Mouse (Mus musculus): ENCODE measurements at regions not wholly inside any gene's neighbourhood (a gene's known extent, or its start where the extent isn't known, plus 50 kb on each side); places are given as distances from the start of the nearest gene placed in this dataset.

DNA sequence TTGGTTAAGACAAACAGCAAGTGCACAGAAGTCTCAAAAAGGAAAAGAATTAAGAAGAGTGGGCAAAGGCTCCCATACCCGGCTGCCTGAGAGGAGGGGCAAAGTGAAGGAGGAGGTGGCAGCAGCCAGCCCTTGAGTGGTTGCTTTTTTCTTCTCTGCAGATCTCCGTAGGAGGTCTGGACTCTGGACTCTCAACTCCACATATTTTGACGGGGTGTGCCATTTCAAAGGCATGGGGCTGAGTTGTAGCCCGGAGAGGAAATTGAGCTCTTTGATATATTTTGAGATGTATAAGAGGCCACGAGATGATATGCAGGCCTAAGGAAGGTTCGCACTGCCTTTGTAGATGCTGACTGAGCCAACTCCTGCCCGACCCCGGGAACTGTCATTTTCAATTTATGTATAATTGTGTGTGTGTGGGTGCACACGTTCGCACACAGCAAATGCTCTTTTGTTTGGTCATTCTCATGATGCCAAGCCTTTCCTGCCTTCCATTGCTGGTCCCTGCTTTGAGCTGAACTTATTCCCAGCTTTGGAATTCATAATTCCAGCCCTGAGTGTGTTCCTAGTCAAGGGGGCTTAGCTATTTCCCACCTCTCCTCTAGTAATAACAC, 56.4 kb downstream of the Cxcr4 start:
- Histone ChIP-seq H3K9me3 (ENCODE audit: control insufficient read depth, low read length) (no peaks in the 10 kb centered on the region), H3K27me3 (ENCODE audit: control insufficient read depth, insufficient read depth, low read length) (no peaks in the 10 kb centered on the region), H3K4me3 (ENCODE audit: low read depth, low read length) (no peak overlapping the region), H3K9ac (ENCODE audit: low read length) (no peak overlapping the region), H3K36me3 (ENCODE audit: control insufficient read depth, insufficient read depth, low read length) (no peaks in the 10 kb centered on the region), H3K4me2 (replicated peaks; ENCODE audit: low read depth) (no peak overlapping the region), H3K27ac (replicated peaks) (peak overlapping the region; percentile 45; the same call in 1 of the 2 replicates), H3K4me1 (replicated peaks; ENCODE audit: control insufficient read depth, insufficient read depth) (no peaks in the 10 kb centered on the region)
- WGBS = 33% methylated on average over 10 of the region's 10 CpGs
- DNase-seq (ENCODE audit: low spot score) = peak; percentile 65
- no peak for TF ChIP-seq EP300 (optimal IDR thresholded peaks at IDR 0.05)
- TF ChIP-seq CTCF (IDR thresholded peaks at IDR 0.05; ENCODE audit: low read depth) = no peak
- peak; percentile 94 for ATAC-seq (ENCODE audit: low FRiP score, low TSS enrichment)

DNA sequence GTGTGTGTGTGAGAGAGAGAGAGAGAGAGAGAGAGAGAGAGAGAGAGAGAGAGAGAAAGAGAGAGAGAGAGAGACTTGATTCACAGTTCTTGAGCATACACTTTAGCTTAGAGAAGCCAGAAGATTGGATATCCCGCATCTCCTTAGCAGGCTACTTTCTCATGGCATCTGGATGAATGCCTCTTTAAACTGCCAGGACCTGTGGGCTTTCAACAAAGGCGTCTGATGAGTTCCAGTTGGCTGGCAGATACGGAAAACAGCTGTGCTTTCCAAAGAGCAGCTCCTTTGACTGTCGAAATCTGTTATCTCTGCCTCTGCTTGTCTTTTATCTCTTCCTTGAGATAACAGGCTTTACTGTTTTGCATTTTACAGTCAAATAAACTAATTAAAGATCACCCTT, 59.5 kb downstream of the Cxcr4 start:
- Histone ChIP-seq H3K4me2 (replicated peaks; ENCODE audit: low read depth) (no peak overlapping the region), H3K9ac (ENCODE audit: low read length) (no peak overlapping the region), H3K4me1 (replicated peaks; ENCODE audit: control insufficient read depth, insufficient read depth) (no peaks in the 10 kb centered on the region), H3K9me3 (ENCODE audit: control insufficient read depth, low read length) (no peaks in the 10 kb centered on the region), H3K4me3 (ENCODE audit: low read depth, low read length) (no peak overlapping the region), H3K27ac (replicated peaks) (no peak overlapping the region), H3K36me3 (ENCODE audit: control insufficient read depth, insufficient read depth, low read length) (no peaks in the 10 kb centered on the region), H3K27me3 (ENCODE audit: control insufficient read depth, insufficient read depth, low read length) (no peaks in the 10 kb centered on the region)
- DNase-seq (ENCODE audit: low spot score) (no peak), ATAC-seq (ENCODE audit: low FRiP score, low TSS enrichment) (no peak)
- TF ChIP-seq EP300 (optimal IDR thresholded peaks at IDR 0.05) = no peak
- WGBS = 8% methylated on average over 4 of the region's 4 CpGs

DNA sequence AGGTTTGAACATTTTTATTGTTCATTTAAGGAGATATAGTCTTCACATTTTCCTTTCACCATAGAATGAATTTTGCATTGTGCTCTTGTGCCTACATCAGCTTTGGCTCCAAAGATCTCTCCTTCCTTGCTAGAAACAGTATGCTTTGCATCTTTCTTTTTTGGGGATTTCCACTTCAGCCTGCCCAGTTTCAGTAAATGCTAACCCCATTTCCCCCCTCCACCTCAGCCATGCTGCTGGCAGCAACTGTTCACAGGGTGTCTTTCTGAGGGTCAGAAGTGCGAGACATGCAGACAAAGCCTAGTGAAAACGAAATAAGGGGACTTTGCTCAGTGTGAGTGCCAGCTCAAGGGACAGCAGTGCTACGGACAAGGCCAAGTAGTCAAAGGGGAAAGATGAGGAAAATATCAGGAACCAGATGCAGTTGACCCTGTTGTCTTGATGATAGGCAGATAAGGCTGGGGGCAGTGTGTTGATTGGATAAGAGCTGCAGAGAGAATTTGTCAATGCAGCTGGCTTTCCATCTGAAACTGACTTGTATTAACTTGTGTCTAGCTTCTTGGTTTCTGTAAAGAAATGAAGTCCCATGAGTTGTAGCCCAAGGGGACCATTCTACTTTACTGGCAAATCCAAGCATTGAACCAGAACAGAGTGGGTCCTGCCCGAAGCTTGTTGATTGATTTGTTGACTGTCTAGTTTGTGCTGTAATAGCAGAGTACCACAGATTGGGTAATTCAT, 62.1 kb downstream of the Cxcr4 start:
- Histone ChIP-seq H3K9ac (ENCODE audit: low read length) (no peak overlapping the region), H3K9me3 (ENCODE audit: control insufficient read depth, low read length) (no peaks in the 10 kb centered on the region), H3K4me2 (replicated peaks; ENCODE audit: low read depth) (no peak overlapping the region), H3K36me3 (ENCODE audit: control insufficient read depth, insufficient read depth, low read length) (no peaks in the 10 kb centered on the region), H3K4me3 (ENCODE audit: low read depth, low read length) (no peak overlapping the region), H3K27ac (replicated peaks) (no peak overlapping the region), H3K27me3 (ENCODE audit: control insufficient read depth, insufficient read depth, low read length) (no peaks in the 10 kb centered on the region), H3K4me1 (replicated peaks; ENCODE audit: control insufficient read depth, insufficient read depth) (no peaks in the 10 kb centered on the region)
- DNase-seq (ENCODE audit: low spot score) (no peak), ATAC-seq (ENCODE audit: low FRiP score, low TSS enrichment) (no peak)
- WGBS = 76% methylated on average over 4 of the region's 4 CpGs
- TF ChIP-seq CTCF (IDR thresholded peaks at IDR 0.05; ENCODE audit: low read depth) = no peak
- no peak for TF ChIP-seq EP300 (optimal IDR thresholded peaks at IDR 0.05)

DNA sequence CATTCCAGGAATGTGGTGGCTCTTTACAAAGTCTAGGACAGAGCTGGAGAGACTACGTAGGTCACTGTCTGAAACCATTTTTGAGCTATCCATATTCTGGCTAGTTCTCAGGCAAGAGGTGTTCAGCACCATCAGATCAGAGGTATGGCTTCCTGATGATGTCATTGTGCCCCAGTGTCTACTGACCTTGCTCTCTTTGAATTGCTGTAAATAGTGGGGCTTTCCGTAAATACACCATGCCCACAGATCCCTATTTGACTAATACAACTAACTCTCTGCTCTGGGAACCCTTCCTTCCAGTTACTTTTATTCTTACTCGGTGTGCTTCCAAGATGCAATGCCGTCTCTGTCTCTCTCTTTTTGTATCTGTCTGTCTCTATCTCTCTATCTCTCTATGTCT, 72.9 kb downstream of the Cxcr4 start:
- Histone ChIP-seq H3K4me3 (ENCODE audit: low read depth, low read length) (no peak overlapping the region), H3K36me3 (ENCODE audit: control insufficient read depth, insufficient read depth, low read length) (no peaks in the 10 kb centered on the region), H3K9me3 (ENCODE audit: control insufficient read depth, low read length) (no peaks in the 10 kb centered on the region), H3K27ac (replicated peaks) (no peak overlapping the region), H3K4me1 (replicated peaks; ENCODE audit: control insufficient read depth, insufficient read depth) (no peaks in the 10 kb centered on the region), H3K4me2 (replicated peaks; ENCODE audit: low read depth) (no peak overlapping the region), H3K9ac (ENCODE audit: low read length) (no peak overlapping the region), H3K27me3 (ENCODE audit: control insufficient read depth, insufficient read depth, low read length) (no peaks in the 10 kb centered on the region)
- ATAC-seq (ENCODE audit: low FRiP score, low TSS enrichment) (no peak), DNase-seq (ENCODE audit: low spot score) (no peak)
- no peak for TF ChIP-seq EP300 (optimal IDR thresholded peaks at IDR 0.05)
- WGBS = 82% methylated on average over 4 of the region's 4 CpGs

DNA sequence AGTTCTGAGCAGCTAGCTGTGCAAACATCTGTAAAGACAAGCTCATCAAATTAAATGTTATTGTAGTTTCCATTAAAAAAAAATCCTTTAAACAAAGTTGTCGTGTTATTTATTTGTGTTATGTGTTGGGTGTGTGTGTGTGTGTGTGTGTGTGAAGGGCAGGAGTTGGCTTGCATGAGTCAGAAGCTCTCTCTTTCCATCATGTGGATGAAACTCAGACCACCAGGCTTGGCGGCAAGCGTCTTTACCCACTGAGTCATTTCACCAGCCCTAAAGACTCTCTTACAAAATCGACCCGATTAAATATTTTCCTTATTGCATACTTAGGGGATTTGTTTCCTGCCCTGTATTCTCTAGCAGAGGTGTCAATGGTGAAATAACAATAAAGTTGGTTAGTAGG, 73.6 kb downstream of the Cxcr4 start:
- H3K4me1 ChIP-seq (replicated peaks; ENCODE audit: control insufficient read depth, insufficient read depth) = no peaks in the 10 kb centered on the region
- ATAC-seq (ENCODE audit: low FRiP score, low TSS enrichment) (no peak), DNase-seq (ENCODE audit: low spot score) (no peak)
- H3K9me3 ChIP-seq (ENCODE audit: control insufficient read depth, low read length) = no peaks in the 10 kb centered on the region
- no peak overlapping the region for H3K9ac ChIP-seq (ENCODE audit: low read length)
- H3K27me3 ChIP-seq (ENCODE audit: control insufficient read depth, insufficient read depth, low read length) = no peaks in the 10 kb centered on the region
- WGBS = 90% methylated on average over 5 of the region's 5 CpGs
- H3K36me3 ChIP-seq (ENCODE audit: control insufficient read depth, insufficient read depth, low read length) = no peaks in the 10 kb centered on the region
- H3K4me2 ChIP-seq (replicated peaks; ENCODE audit: low read depth) = no peak overlapping the region
- no peak for TF ChIP-seq CTCF (IDR thresholded peaks at IDR 0.05; ENCODE audit: low read depth)
- TF ChIP-seq EP300 (optimal IDR thresholded peaks at IDR 0.05) = no peak
- H3K4me3 ChIP-seq (ENCODE audit: low read depth, low read length) = no peak overlapping the region
- no peak overlapping the region for H3K27ac ChIP-seq (replicated peaks)

DNA sequence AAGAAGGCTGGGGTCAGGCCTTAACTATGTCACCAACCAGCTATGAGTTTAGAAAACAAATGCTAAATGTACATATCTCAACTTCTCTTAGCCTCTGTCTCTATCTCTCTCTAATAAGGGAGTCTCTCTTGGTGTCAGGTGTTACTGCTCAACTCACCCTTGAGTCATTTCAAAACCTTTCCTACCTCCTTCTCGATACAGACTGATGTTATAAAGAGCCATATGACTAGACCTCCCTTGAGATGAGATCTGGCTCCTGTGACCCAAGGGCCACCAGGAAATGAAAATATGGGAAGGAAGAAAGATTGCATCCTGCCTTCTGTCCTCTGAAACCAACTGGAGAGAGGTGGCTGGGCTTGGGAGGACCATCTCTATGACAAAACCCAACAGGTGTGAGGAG, 74.7 kb downstream of the Cxcr4 start:
- no peak for ATAC-seq (ENCODE audit: low FRiP score, low TSS enrichment)
- WGBS = 71% methylated on average over 1 of the region's 1 CpGs
- H3K4me1 ChIP-seq (replicated peaks; ENCODE audit: control insufficient read depth, insufficient read depth) = no peaks in the 10 kb centered on the region
- no peak overlapping the region for H3K27ac ChIP-seq (replicated peaks)
- no peaks in the 10 kb centered on the region for H3K9me3 ChIP-seq (ENCODE audit: control insufficient read depth, low read length)
- H3K4me2 ChIP-seq (replicated peaks; ENCODE audit: low read depth) = no peak overlapping the region
- H3K4me3 ChIP-seq (ENCODE audit: low read depth, low read length) = no peak overlapping the region
- no peak for DNase-seq (ENCODE audit: low spot score)
- no peak overlapping the region for H3K9ac ChIP-seq (ENCODE audit: low read length)
- TF ChIP-seq EP300 (optimal IDR thresholded peaks at IDR 0.05) (no peak), CTCF (IDR thresholded peaks at IDR 0.05; ENCODE audit: low read depth) (no peak)
- H3K27me3 ChIP-seq (ENCODE audit: control insufficient read depth, insufficient read depth, low read length) = no peaks in the 10 kb centered on the region
- no peaks in the 10 kb centered on the region for H3K36me3 ChIP-seq (ENCODE audit: control insufficient read depth, insufficient read depth, low read length)
